Mouse (Mus musculus) MEL (cell line): ENCODE measurements at regions not wholly inside any gene's neighbourhood (a gene's known extent, or its start where the extent isn't known, plus 50 kb on each side); places are given as distances from the start of the nearest gene placed in this dataset.

Experiments used
- DNase-seq: peaks from one replicate; pipeline ENCODE4 v3.0.0; 2011; ENCODE audit warnings: low read depth, low spot score
- H3K27ac ChIP-seq: 2 replicates; pipeline ENCODE4 v1.5.1; 2012; ENCODE audit warnings: low read depth, mild to moderate bottlenecking, control low read depth, low read length, moderate library complexity; ENCODE audit not compliant: control insufficient read depth
- H3K27me3 ChIP-seq, 2 experiments: fragments of 150-350 bp in 1 of 2; sonication (generic) in 1 of 2; 2 replicates each; pipeline ENCODE4 v1.6.1; 2012; ENCODE audit warnings: low read length in 2 of 2, mild to moderate bottlenecking in 2 of 2, improper control_type of control experiment in 1 of 2, moderate library complexity in 1 of 2; ENCODE audit not compliant: insufficient read depth in 2 of 2, control insufficient read depth in 1 of 2
- H3K36me3 ChIP-seq, 2 experiments: 2 replicates each; pipeline ENCODE4 v1.6.1; 2012 to 2014; ENCODE audit warnings: low read length in 2 of 2, improper control_type of control experiment in 1 of 2, inconsistent platforms in 1 of 2, mild to moderate bottlenecking in 1 of 2; ENCODE audit not compliant: insufficient read depth in 2 of 2, control insufficient read depth in 1 of 2
- H3K4me1 ChIP-seq, 2 experiments: fragments of 150-350 bp in 1 of 2; sonication (generic) in 1 of 2; 2 replicates each; pipeline ENCODE4 v1.6.1; 2012; ENCODE audit warnings: low read length in 2 of 2, improper control_type of control experiment in 1 of 2, mild to moderate bottlenecking in 1 of 2; ENCODE audit not compliant: insufficient read depth in 2 of 2, control insufficient read depth in 1 of 2
- H3K4me3 ChIP-seq, 2 experiments: fragments of 150-350 bp in 1 of 2; sonication (generic) in 1 of 2; 2 replicates each; pipeline ENCODE4 v1.5.1; 2012; ENCODE audit warnings: low read depth in 2 of 2, low read length in 2 of 2, mild to moderate bottlenecking in 2 of 2, moderate library complexity in 2 of 2, control low read depth in 1 of 2, improper control_type of control experiment in 1 of 2; ENCODE audit not compliant: control insufficient read depth in 1 of 2, insufficient read depth in 1 of 2
- H3K79me2 ChIP-seq: 2 replicates; pipeline ENCODE4 v1.6.1; 2012; ENCODE audit warnings: mild to moderate bottlenecking, low read length, moderate library complexity; ENCODE audit not compliant: control insufficient read depth, poor library complexity, insufficient read depth
- H3K9ac ChIP-seq: 2 replicates; pipeline ENCODE4 v1.6.1; 2012; ENCODE audit warnings: low read depth, mild to moderate bottlenecking, control low read depth, low read length, moderate library complexity; ENCODE audit not compliant: control insufficient read depth, poor library complexity, severe bottlenecking
- H3K9me3 ChIP-seq: fragments of 150-350 bp; sonication (generic); replicated peaks from 2 replicates; pipeline ENCODE4 v1.6.1; 2012; ENCODE audit warnings: mild to moderate bottlenecking, low read length, improper control_type of control experiment, moderate library complexity; ENCODE audit not compliant: insufficient read depth
- ELF1 ChIP-seq: IDR thresholded peaks from 2 replicates; pipeline ENCODE4 v1.6.1; 2014; ENCODE audit warnings: low read depth, mild to moderate bottlenecking, inconsistent platforms, low read length, improper control_type of control experiment, moderate library complexity
- EP300 ChIP-seq, 2 experiments: IDR thresholded peaks; 2 replicates each; pipeline ENCODE4 v1.6.1; 2011; ENCODE audit warnings: improper control_type of control experiment in 2 of 2, low read length in 2 of 2, low read depth in 1 of 2, mild to moderate bottlenecking in 1 of 2
- GABPA ChIP-seq: IDR thresholded peaks from 2 replicates; pipeline ENCODE4 v1.6.1; 2012; ENCODE audit warnings: low read depth, mild to moderate bottlenecking, inconsistent platforms, low read length, improper control_type of control experiment, moderate library complexity
- HCFC1 ChIP-seq: IDR thresholded peaks from 2 replicates; pipeline ENCODE4 v1.6.1; 2012; ENCODE audit warnings: low read depth, mild to moderate bottlenecking, inconsistent platforms, low read length, improper control_type of control experiment, moderate library complexity
- JUND ChIP-seq: IDR thresholded peaks from 2 replicates; pipeline ENCODE4 v1.6.1; 2011; ENCODE audit warnings: low read depth, mild to moderate bottlenecking, improper control_type of control experiment, low read length
- KAT2A ChIP-seq: conservative IDR thresholded peaks from 2 replicates; pipeline ENCODE4 v1.6.1; 2012; ENCODE audit warnings: low read depth, low read length, improper control_type of control experiment, inconsistent platforms
- MAFK ChIP-seq: IDR thresholded peaks from 2 replicates; pipeline ENCODE4 v1.6.1; 2011; ENCODE audit warnings: low read depth, mild to moderate bottlenecking, low read length, improper control_type of control experiment, borderline replicate concordance
- MAX ChIP-seq: IDR thresholded peaks from 2 replicates; pipeline ENCODE4 v1.6.1; 2011; ENCODE audit warnings: low read length, improper control_type of control experiment
- MAZ ChIP-seq: IDR thresholded peaks from 2 replicates; pipeline ENCODE4 v1.6.1; 2012; ENCODE audit warnings: low read depth, mild to moderate bottlenecking, inconsistent platforms, low read length, improper control_type of control experiment
- MYB ChIP-seq: IDR thresholded peaks from 2 replicates; pipeline ENCODE4 v1.6.1; 2011; ENCODE audit warnings: mild to moderate bottlenecking, low read depth, low read length, improper control_type of control experiment
- NRF1 ChIP-seq: IDR thresholded peaks from 2 replicates; pipeline ENCODE4 v1.6.1; 2014; ENCODE audit warnings: low read depth, mild to moderate bottlenecking, inconsistent platforms, low read length, improper control_type of control experiment, moderate library complexity; ENCODE audit not compliant: poor library complexity, insufficient read depth, severe bottlenecking
- POLR2A ChIP-seq, 2 experiments: IDR thresholded peaks; 2 replicates each; pipeline ENCODE4 v1.6.1; 2011 to 2012; ENCODE audit warnings: low read length in 2 of 2, mild to moderate bottlenecking in 2 of 2, control low read depth in 1 of 2, improper control_type of control experiment in 1 of 2, low read depth in 1 of 2, moderate library complexity in 1 of 2; ENCODE audit not compliant: control insufficient read depth in 1 of 2, insufficient read depth in 1 of 2, poor library complexity in 1 of 2
- POLR2AphosphoS2 ChIP-seq: IDR thresholded peaks from 2 replicates; pipeline ENCODE4 v1.6.1; 2011; ENCODE audit warnings: low read length, improper control_type of control experiment
- POLR2AphosphoS5 ChIP-seq: IDR thresholded peaks from 2 replicates; pipeline ENCODE4 v1.6.1; 2012; ENCODE audit warnings: low read depth, borderline replicate concordance, mild to moderate bottlenecking, inconsistent platforms, low read length, moderate library complexity, mixed read lengths
- SIN3A ChIP-seq: IDR thresholded peaks from 2 replicates; pipeline ENCODE4 v1.6.1; 2012; ENCODE audit warnings: low read length, improper control_type of control experiment, inconsistent platforms
- SMC3 ChIP-seq: IDR thresholded peaks from 2 replicates; pipeline ENCODE4 v1.6.1; 2011; ENCODE audit warnings: low read depth, low read length, improper control_type of control experiment
- TAL1 ChIP-seq: IDR thresholded peaks from 2 replicates; pipeline ENCODE4 v1.6.1; 2012; ENCODE audit warnings: mild to moderate bottlenecking, inconsistent platforms, low read length, moderate library complexity, mixed read lengths
- UBTF ChIP-seq: IDR thresholded peaks from 2 replicates; pipeline ENCODE4 v1.6.1; 2012; ENCODE audit warnings: low read depth, mild to moderate bottlenecking, inconsistent platforms, low read length, improper control_type of control experiment, moderate library complexity, borderline replicate concordance; ENCODE audit not compliant: insufficient read depth
- USF1 ChIP-seq: IDR thresholded peaks from 2 replicates; pipeline ENCODE4 v1.6.1; 2014; ENCODE audit warnings: low read depth, mild to moderate bottlenecking, inconsistent platforms, low read length, improper control_type of control experiment, moderate library complexity
- ZC3H11A ChIP-seq: IDR thresholded peaks from 2 replicates; pipeline ENCODE4 v1.6.1; 2012; ENCODE audit warnings: low read depth, mild to moderate bottlenecking, inconsistent platforms, low read length, improper control_type of control experiment
- ZKSCAN1 ChIP-seq: IDR thresholded peaks from 2 replicates; pipeline ENCODE4 v1.6.1; 2012; ENCODE audit warnings: low read depth, mild to moderate bottlenecking, inconsistent platforms, low read length, improper control_type of control experiment, moderate library complexity

DNA sequence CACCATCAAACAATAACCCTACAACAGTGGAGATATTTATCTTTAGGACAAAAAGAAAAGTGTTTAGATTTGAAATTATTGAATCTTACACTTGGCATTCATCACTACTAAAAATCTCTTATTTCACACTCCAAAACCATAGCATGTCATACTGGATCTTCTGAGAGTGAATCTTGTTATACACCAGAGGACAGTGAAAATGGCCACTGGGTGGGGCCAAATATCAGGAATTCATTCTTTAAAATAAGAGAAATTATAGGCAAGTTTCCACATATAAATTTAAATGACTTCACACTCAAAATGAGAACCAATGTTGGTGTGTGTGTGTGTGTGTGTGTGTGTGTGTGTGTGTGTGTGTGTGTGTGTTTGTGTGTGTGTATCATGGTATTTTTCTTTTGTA, 269.7 kb downstream of the Cdh11 start:
- Histone ChIP-seq H3K9ac (no peak overlapping the region), H3K9me3 (no peaks in the 10 kb centered on the region), H3K4me1 (no peaks in the 10 kb centered on the region), H3K27ac (no peak overlapping the region), H3K36me3 (no peaks in the 10 kb centered on the region), H3K4me3 (no peak overlapping the region), H3K79me2 (no peaks in the 10 kb centered on the region), H3K27me3 (no peaks in the 10 kb centered on the region)
- DNase-seq, result no peak
- TF ChIP-seq POLR2AphosphoS5 (no peak), MAZ (no peak), HCFC1 (no peak), SIN3A (no peak), USF1 (no peak), NRF1 (no peak), MYB (no peak), SMC3 (no peak), TAL1 (no peak), ZC3H11A (no peak), ELF1 (no peak), POLR2A (IDR thresholded peaks at IDR 0.05; ENCODE audit: control insufficient read depth in 1 of 2, insufficient read depth in 1 of 2, low read depth in 1 of 2, low read length in 2 of 2, poor library complexity in 1 of 2) (no peak), EP300 (IDR thresholded peaks at IDR 0.05; ENCODE audit: low read depth in 1 of 2, low read length in 2 of 2) (no peak), MAFK (no peak), POLR2AphosphoS2 (no peak), JUND (no peak), ZKSCAN1 (no peak), KAT2A (no peak), UBTF (no peak)

DNA sequence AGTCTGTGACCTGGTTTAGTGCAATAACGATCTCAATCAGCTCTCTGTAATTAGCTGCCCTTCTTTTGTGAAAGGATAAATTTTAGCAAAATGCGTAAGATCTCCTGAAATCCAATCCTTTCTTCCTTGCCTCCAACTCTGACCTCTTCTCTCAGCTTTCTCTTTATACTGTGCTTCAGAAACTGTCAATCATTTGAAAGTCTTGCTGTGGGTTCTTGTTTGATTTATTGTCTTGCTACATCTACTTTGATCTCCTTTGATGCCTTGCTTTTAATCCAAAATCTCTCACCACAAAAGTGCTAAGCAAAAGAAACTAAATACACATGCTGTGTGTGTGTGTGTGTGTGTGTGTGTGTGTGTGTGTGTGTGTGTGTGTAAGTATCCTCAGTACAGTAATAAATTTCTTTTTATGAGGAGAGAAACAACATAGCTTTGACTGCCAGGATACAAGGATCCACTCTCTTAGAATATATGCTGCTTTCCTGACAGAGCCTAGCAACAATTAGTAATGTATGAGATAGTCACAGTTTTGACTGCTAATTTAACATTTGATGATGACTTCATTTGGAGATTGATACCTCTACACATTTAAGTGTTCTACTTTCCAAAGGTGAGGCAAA, 270.5 kb downstream of the Cdh11 start:
- H3K27me3 ChIP-seq, result no peaks in the 10 kb centered on the region
- H3K9me3 ChIP-seq, result no peaks in the 10 kb centered on the region
- DNase-seq, result no peak
- H3K4me1 ChIP-seq, result no peaks in the 10 kb centered on the region
- H3K79me2 ChIP-seq, result no peaks in the 10 kb centered on the region
- H3K9ac ChIP-seq, result no peak overlapping the region
- TF ChIP-seq GABPA, result no peak
- no peak for TF ChIP-seq MAX
- H3K4me3 ChIP-seq, result no peak overlapping the region
- no peak overlapping the region for H3K27ac ChIP-seq
- no peaks in the 10 kb centered on the region for H3K36me3 ChIP-seq
